Mouse (Mus musculus): ENCODE measurements around the gene Rps26. TPM values are rescaled to one million over a fixed set of nuclear protein-coding genes. Genes with fewer than 3 reads are reported as not detected.

The Rps26 gene
- 100 to 1,000 TPM; 505 to 516 TPM for total RNA-seq (2021)

GRCm38 (mm10) chr10:128626311-128627310 is at the start of gene Rps26:
Gene Rps26, minus strand, starts transcription at chr10:128626747.
- peak; percentile 89 for DNase-seq

- DNase-seq: peak; percentile 19
Measured at GRCm38 (mm10) chr10:128674469-128675008, 48.0 kb upstream of the Rps26 start.

- peak; percentile 81 for DNase-seq
Measured at GRCm38 (mm10) chr10:128673763-128674468, 47.4 kb upstream of the Rps26 start, which contains the start of gene Suox. Gene Suox, minus strand, starts transcription at chr10:128674073.

GRCm38 (mm10) chr10:128671148-128671547 is 44.6 kb upstream of the Rps26 start:
- no peak for DNase-seq

- peak; percentile 47 for DNase-seq
Measured at GRCm38 (mm10) chr10:128668790-128669672, 42.5 kb upstream of the Rps26 start.

- DNase-seq: no peak
Measured at GRCm38 (mm10) chr10:128665806-128666205, 39.3 kb upstream of the Rps26 start.

GRCm38 (mm10) chr10:128665307-128665706 is 38.8 kb upstream of the Rps26 start:
- DNase-seq: no peak

GRCm38 (mm10) chr10:128664808-128665207 is 38.3 kb upstream of the Rps26 start:
- no peak for DNase-seq

- DNase-seq: no peak
Measured at GRCm38 (mm10) chr10:128663441-128664220, 37.1 kb upstream of the Rps26 start.

- DNase-seq: no peak
Measured at GRCm38 (mm10) chr10:128662465-128662864, 35.9 kb upstream of the Rps26 start.

GRCm38 (mm10) chr10:128659490-128659889 is 32.9 kb upstream of the Rps26 start:
- no peak for DNase-seq

- DNase-seq: no peak
Measured at GRCm38 (mm10) chr10:128657844-128658243, 31.3 kb upstream of the Rps26 start.

GRCm38 (mm10) chr10:128656731-128657130 is 30.2 kb upstream of the Rps26 start:
- no peak for DNase-seq

GRCm38 (mm10) chr10:128655254-128655653 is 28.7 kb upstream of the Rps26 start:
- no peak for DNase-seq

- DNase-seq: no peak
Measured at GRCm38 (mm10) chr10:128653866-128654265, 27.3 kb upstream of the Rps26 start.

- peak; percentile 30 for DNase-seq
Measured at GRCm38 (mm10) chr10:128646139-128647089, 19.9 kb upstream of the Rps26 start.

GRCm38 (mm10) chr10:128645111-128646011 is 18.8 kb upstream of the Rps26 start, which contains the start of gene Ikzf4:
Gene Ikzf4, minus strand, starts transcription at chr10:128645991.
- DNase-seq: peak; percentile 44

- no peak for DNase-seq
Measured at GRCm38 (mm10) chr10:128642749-128643148, 16.2 kb upstream of the Rps26 start.

- no peak for DNase-seq
Measured at GRCm38 (mm10) chr10:128641871-128642270, 15.3 kb upstream of the Rps26 start.
